8 mouse cellular contexts compared by ENCODE assay signal in genomic region chr11:59786444-59787198, GRCm38 (mm10). TPM values are rescaled to one million over a fixed set of nuclear protein-coding genes. Genes with fewer than 3 reads are reported as not detected.
DNase-seq lines count a peak whose midpoint lies in the region; ATAC-seq lines count a peak whose summit lies in the region.

No protein-coding gene starts in this region.

- WGBS in kidney, embryonic 14.5 days: 42% methylated on average over 15 of the region's 15 CpGs
- WGBS in embryonic facial prominence, embryonic 12.5 days: 47% methylated on average over 15 of the region's 15 CpGs
- 57% methylated on average over 15 of the region's 15 CpGs for whole genome bisulfite sequencing in limb, embryonic 10.5 days
- 52% methylated on average over 15 of the region's 15 CpGs for WGBS in midbrain, embryonic 16.5 days

- no peak overlapping the region for H3K27ac ChIP-seq in kidney, embryonic 14.5 days (ENCODE audit: low read depth, low read length)
- H3K27ac ChIP-seq in embryonic facial prominence, embryonic 12.5 days: no peak overlapping the region
- H3K27ac ChIP-seq in limb, embryonic 10.5 days: peak overlapping the region; percentile 72
- no peak overlapping the region for H3K27ac ChIP-seq in midbrain, embryonic 16.5 days (ENCODE audit: low read length)

- H3K4me2 ChIP-seq in kidney, embryonic 14.5 days (replicated peaks; ENCODE audit: low read depth, low read length): peak overlapping the region; percentile 94
- peak overlapping the region; percentile 90 for H3K4me2 ChIP-seq in embryonic facial prominence, embryonic 12.5 days (replicated peaks)
- peak overlapping the region; percentile 95 for H3K4me2 ChIP-seq in midbrain, embryonic 16.5 days (ENCODE audit: low read length)

- ATAC-seq in kidney, embryonic 14.5 days (ENCODE audit: low FRiP score, low TSS enrichment): no peak
- ATAC-seq in embryonic facial prominence, embryonic 12.5 days (ENCODE audit: insufficient number of reproducible peaks, insufficient read depth, low FRiP score, low TSS enrichment): 0 out of 2 replicates have a peak, but pooled peaks have one; percentile 45
- ATAC-seq in midbrain, embryonic 16.5 days: peak; percentile 13; the same call in 1 of the 2 replicates

- peaks cover 5% of the 10 kb centered on the region for H3K4me1 ChIP-seq in kidney, embryonic 14.5 days (ENCODE audit: control insufficient read depth, insufficient read depth, low read length)
- H3K4me1 ChIP-seq in embryonic facial prominence, embryonic 12.5 days: peaks cover 5% of the 10 kb centered on the region; the same call in 1 of the 2 replicates
- peaks cover 19% of the 10 kb centered on the region for H3K4me1 ChIP-seq in limb, embryonic 10.5 days
- H3K4me1 ChIP-seq in midbrain, embryonic 16.5 days (ENCODE audit: control insufficient read depth, insufficient read depth, low read length): peaks cover 8% of the 10 kb centered on the region; the same call in 1 of the 2 replicates

- peaks cover 1% of the 10 kb centered on the region for H3K36me3 ChIP-seq in kidney, embryonic 14.5 days (ENCODE audit: control insufficient read depth, insufficient read depth, low read length)
- peaks cover 6% of the 10 kb centered on the region; the same call in 1 of the 2 replicates for H3K36me3 ChIP-seq in embryonic facial prominence, embryonic 12.5 days
- H3K36me3 ChIP-seq in limb, embryonic 10.5 days: peaks cover 9% of the 10 kb centered on the region
- H3K36me3 ChIP-seq in midbrain, embryonic 16.5 days (ENCODE audit: control insufficient read depth, insufficient read depth, low read length): peaks cover 6% of the 10 kb centered on the region; the same call in 1 of the 2 replicates

- peak overlapping the region; percentile 54; the same call in 1 of the 2 replicates for H3K9ac ChIP-seq in kidney, embryonic 14.5 days (ENCODE audit: low read depth, low read length)
- H3K9ac ChIP-seq in embryonic facial prominence, embryonic 12.5 days: peak overlapping the region; percentile 56; the same call in 1 of the 2 replicates
- peak overlapping the region; percentile 75 for H3K9ac ChIP-seq in midbrain, embryonic 16.5 days (ENCODE audit: low read depth, low read length)

- H3K9me3 ChIP-seq in kidney, embryonic 14.5 days (ENCODE audit: control insufficient read depth, low read length): no peaks in the 10 kb centered on the region
- H3K9me3 ChIP-seq in embryonic facial prominence, embryonic 12.5 days: no peaks in the 10 kb centered on the region
- H3K9me3 ChIP-seq in limb, embryonic 10.5 days (replicated peaks): no peaks in the 10 kb centered on the region
- H3K9me3 ChIP-seq in midbrain, embryonic 16.5 days (replicated peaks; ENCODE audit: control insufficient read depth, low read length, poor library complexity, severe bottlenecking): no peaks in the 10 kb centered on the region

- peak overlapping the region; percentile 48 for H3K4me3 ChIP-seq in kidney, embryonic 14.5 days (ENCODE audit: low read length)
- peak overlapping the region; percentile 45 for H3K4me3 ChIP-seq in embryonic facial prominence, embryonic 12.5 days
- peak overlapping the region; percentile 64 for H3K4me3 ChIP-seq in limb, embryonic 10.5 days
- H3K4me3 ChIP-seq in midbrain, embryonic 16.5 days (ENCODE audit: low read depth, low read length): peak overlapping the region; percentile 50

- H3K27me3 ChIP-seq in kidney, embryonic 14.5 days (ENCODE audit: control insufficient read depth, insufficient read depth, low read length): no peaks in the 10 kb centered on the region
- 0 out of 2 replicates have a peak, but pooled peaks cover 4% of the 10 kb centered on the region for H3K27me3 ChIP-seq in embryonic facial prominence, embryonic 12.5 days
- H3K27me3 ChIP-seq in limb, embryonic 10.5 days (ENCODE audit: low read depth, poor library complexity, severe bottlenecking): peaks cover 30% of the 10 kb centered on the region
- H3K27me3 ChIP-seq in midbrain, embryonic 16.5 days (ENCODE audit: control insufficient read depth, insufficient read depth, low read depth, low read length): no peaks in the 10 kb centered on the region

- no peak for DNase-seq in kidney, postnatal 14 days
- no peak for DNase-seq in limb, embryonic 10.5 days (ENCODE audit: low spot score)
- DNase-seq in embryo, embryonic 11 days: no peak
- DNase-seq in MN1 (ENCODE audit: low spot score): no peak
- DNase-seq in urinary bladder, postnatal 4 days (ENCODE audit: low spot score in 2 of 2): no peak

RNA-seq across cellular contexts. Expression of gene Pld6, which starts 0.8 kb away (rescaled TPM):
- polyA plus RNA-seq in kidney, embryonic 14.5 days (2014; fragmentation: Nextera tagmentation; extraction: Ambion mirVana): 1.3 and 1.4 TPM in 2 replicates
- 3.2 and 4.0 TPM in 2 replicates for polyA plus RNA-seq in embryonic facial prominence, embryonic 12.5 days (2016; fragmentation: Nextera tagmentation; extraction: Ambion mirVana)
- 4.5 and 4.9 TPM in 2 replicates for polyA plus RNA-seq in limb, embryonic 10.5 days (2016; fragmentation: Nextera tagmentation; extraction: Ambion mirVana)
- 13.4 and 19.4 TPM in 2 replicates for polyA plus RNA-seq in midbrain, embryonic 16.5 days (2015; fragmentation: Nextera tagmentation; extraction: Ambion mirVana)

RNA-seq across cellular contexts. Expression of gene Flcn, which starts 23.2 kb away (rescaled TPM):
- 18.9 and 30.2 TPM in 2 replicates for polyA plus RNA-seq in kidney, embryonic 14.5 days (2014; fragmentation: Nextera tagmentation; extraction: Ambion mirVana)
- polyA plus RNA-seq in embryonic facial prominence, embryonic 12.5 days (2016; fragmentation: Nextera tagmentation; extraction: Ambion mirVana): 37.0 and 39.2 TPM in 2 replicates
- polyA plus RNA-seq in limb, embryonic 10.5 days (2016; fragmentation: Nextera tagmentation; extraction: Ambion mirVana): 32.8 and 36.6 TPM in 2 replicates
- 45.2 and 48.2 TPM in 2 replicates for polyA plus RNA-seq in midbrain, embryonic 16.5 days (2015; fragmentation: Nextera tagmentation; extraction: Ambion mirVana)

RNA-seq across cellular contexts. Expression of gene Nt5m, which starts 52.6 kb away (rescaled TPM):
- polyA plus RNA-seq in kidney, embryonic 14.5 days (2014; fragmentation: Nextera tagmentation; extraction: Ambion mirVana): 35.0 and 36.0 TPM in 2 replicates
- polyA plus RNA-seq in embryonic facial prominence, embryonic 12.5 days (2016; fragmentation: Nextera tagmentation; extraction: Ambion mirVana): 42.9 and 43.0 TPM in 2 replicates
- polyA plus RNA-seq in limb, embryonic 10.5 days (2016; fragmentation: Nextera tagmentation; extraction: Ambion mirVana): 34.8 and 41.8 TPM in 2 replicates
- polyA plus RNA-seq in midbrain, embryonic 16.5 days (2015; fragmentation: Nextera tagmentation; extraction: Ambion mirVana): 68.5 and 75.8 TPM in 2 replicates

RNA-seq across cellular contexts. Expression of gene Cops3, which starts 53.0 kb away (rescaled TPM):
- 240 and 241 TPM in 2 replicates for polyA plus RNA-seq in kidney, embryonic 14.5 days (2014; fragmentation: Nextera tagmentation; extraction: Ambion mirVana)
- polyA plus RNA-seq in embryonic facial prominence, embryonic 12.5 days (2016; fragmentation: Nextera tagmentation; extraction: Ambion mirVana): 200 and 218 TPM in 2 replicates
- 245 and 248 TPM in 2 replicates for polyA plus RNA-seq in limb, embryonic 10.5 days (2016; fragmentation: Nextera tagmentation; extraction: Ambion mirVana)
- polyA plus RNA-seq in midbrain, embryonic 16.5 days (2015; fragmentation: Nextera tagmentation; extraction: Ambion mirVana): 174 and 180 TPM in 2 replicates
